Mouse (Mus musculus): Measurements from ENCODE around the gene Wdr18. TPM values are rescaled to one million over a fixed set of nuclear protein-coding genes. Genes with fewer than 3 reads are reported as not detected.
"Not testable (repeated sequence)": the region's sequence is repeated elsewhere in the genome, so short reads cannot be mapped to it uniquely, and the experiment has no call there.

The Wdr18 gene
- polyA plus RNA-seq, 1 experiment from 2014 or later = 174 TPM

DNA sequence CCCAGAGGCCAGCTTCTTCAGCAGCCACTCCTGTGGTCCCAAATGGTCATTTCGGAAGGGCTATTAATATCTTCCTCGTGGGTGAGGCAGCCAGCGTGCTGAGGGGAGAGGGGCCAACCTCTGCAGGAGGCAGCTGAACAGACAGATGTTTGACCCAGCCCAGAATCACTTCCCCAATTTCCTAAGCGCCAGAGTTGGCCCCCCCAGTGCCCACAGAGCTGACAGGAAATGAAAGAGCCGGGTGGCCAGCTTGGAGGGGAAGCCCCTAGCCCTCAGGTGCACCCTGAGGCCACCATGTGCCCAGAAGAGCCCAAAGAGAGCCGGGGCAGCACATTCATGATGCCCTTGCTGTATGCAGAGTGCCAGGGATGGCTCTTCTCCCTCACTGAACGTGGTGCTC is 19.2 kb upstream of the Wdr18 start:
- Histone ChIP-seq H3K4me3 (no peak overlapping the region), H3K4me1 (peaks cover 85% of the 10 kb centered on the region), H3K9me3 (replicated peaks) (no peaks in the 10 kb centered on the region), H3K27ac (peak overlapping the region; percentile 1; the same call in 1 of the 2 replicates), H3K27me3 (ENCODE audit: low read depth, poor library complexity, severe bottlenecking) (no peaks in the 10 kb centered on the region), H3K36me3 (peaks cover 87% of the 10 kb centered on the region)
- WGBS = 69% methylated on average over 7 of the region's 7 CpGs
- DNase-seq (ENCODE audit: low spot score) = no peak

DNA sequence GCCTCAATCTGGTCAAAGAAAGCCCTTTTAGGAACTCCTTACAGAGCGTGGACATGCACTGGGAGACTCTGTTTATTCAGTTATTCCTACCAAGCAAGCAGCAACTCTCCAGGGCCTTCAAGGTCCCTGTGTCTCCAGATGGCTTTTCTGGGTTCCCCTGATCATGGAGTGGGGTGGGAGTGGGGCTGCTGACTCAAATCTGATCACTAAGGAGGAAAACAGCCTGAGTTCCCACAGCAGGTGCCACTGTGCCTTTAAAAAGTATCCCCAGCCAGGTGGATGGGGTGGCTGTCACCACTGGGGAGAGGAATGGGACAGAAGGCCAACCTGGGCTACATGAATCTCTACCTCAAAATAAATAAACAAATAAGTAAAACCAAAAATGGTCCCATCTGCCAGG is 17.0 kb upstream of the Wdr18 start:
- Histone ChIP-seq H3K9me3 (replicated peaks) (no peaks in the 10 kb centered on the region), H3K36me3 (peaks cover 80% of the 10 kb centered on the region), H3K4me1 (peaks cover 84% of the 10 kb centered on the region), H3K27me3 (ENCODE audit: low read depth, poor library complexity, severe bottlenecking) (no peaks in the 10 kb centered on the region), H3K27ac (peak overlapping the region; percentile 85; the same call in 1 of the 2 replicates), H3K4me3 (no peak overlapping the region)
- 90% methylated on average over 1 of the region's 1 CpGs for WGBS
- DNase-seq (ENCODE audit: low spot score) = no peak

DNA sequence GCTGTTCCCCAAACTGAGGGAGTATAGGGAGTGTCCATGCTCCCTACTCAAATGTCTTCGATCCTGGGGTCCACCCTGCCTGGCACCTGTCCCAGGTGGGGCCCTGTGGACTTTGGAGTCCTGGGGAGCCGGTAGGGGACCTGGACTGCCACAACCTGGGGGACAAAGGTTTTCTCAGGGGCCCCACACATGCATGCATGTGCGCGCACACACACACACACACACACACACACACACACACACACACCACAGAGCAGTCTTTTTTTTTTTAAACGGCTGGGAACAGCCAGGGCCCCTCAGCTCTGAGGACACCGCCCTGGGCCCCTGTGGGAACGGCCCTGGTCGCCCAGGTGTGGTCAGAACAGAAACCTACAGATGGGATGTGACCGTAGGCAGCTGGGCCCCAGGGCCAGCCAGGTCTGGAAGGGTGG is 16.5 kb upstream of the Wdr18 start:
- Histone ChIP-seq H3K4me1 (peaks cover 79% of the 10 kb centered on the region), H3K36me3 (peaks cover 79% of the 10 kb centered on the region), H3K27me3 (ENCODE audit: low read depth, poor library complexity, severe bottlenecking) (no peaks in the 10 kb centered on the region), H3K9me3 (replicated peaks) (no peaks in the 10 kb centered on the region), H3K4me3 (no peak overlapping the region), H3K27ac (peak overlapping the region; percentile 85)
- WGBS = 80% methylated on average over 9 of the region's 9 CpGs
- DNase-seq (ENCODE audit: low spot score) = no peak

DNA sequence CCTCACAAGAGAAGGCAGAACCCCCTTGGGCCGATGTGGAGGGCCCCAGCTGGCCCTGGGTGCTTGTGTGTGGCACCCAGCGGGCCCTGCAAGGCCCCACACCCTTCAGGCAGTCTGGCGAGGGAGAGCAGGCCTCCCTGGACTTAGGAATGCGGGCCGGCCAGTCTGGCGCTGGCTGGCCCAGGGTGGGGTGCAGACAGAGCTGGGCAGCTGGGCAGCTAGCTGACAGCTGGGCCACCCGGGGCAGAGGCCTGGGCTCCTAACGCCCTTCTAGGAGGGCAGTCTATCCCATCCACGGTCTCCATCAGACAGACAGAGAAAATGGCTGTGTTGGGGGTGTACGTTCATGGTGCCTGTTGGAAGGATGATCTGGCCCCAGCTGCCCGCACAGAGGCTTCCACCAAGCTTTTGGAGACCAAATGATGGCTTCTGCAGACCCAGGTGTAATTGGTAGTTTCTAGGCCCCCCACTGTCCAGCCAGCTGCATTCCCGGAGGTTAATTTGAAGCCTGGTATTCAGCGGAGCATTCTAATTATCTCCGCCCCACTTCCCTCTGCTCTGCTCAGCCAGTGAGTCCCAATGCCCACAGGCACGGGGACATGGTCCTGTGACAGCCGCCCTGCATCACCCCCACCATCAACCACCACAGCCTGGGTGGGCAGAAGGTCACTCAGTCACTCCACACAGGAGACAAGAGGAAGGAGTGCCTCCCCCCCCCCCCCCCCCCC is 14.3 kb upstream of the Wdr18 start:
- H3K9me3 ChIP-seq (replicated peaks) = no peaks in the 10 kb centered on the region
- no peaks in the 10 kb centered on the region for H3K27me3 ChIP-seq (ENCODE audit: low read depth, poor library complexity, severe bottlenecking)
- 19% methylated on average over 16 of the region's 16 CpGs for WGBS
- peaks cover 59% of the 10 kb centered on the region for H3K4me1 ChIP-seq
- peak overlapping the region; percentile 26 for H3K4me3 ChIP-seq
- H3K36me3 ChIP-seq = peaks cover 79% of the 10 kb centered on the region
- peak overlapping the region; percentile 85 for H3K27ac ChIP-seq
- DNase-seq (ENCODE audit: low spot score) = peak; percentile 77

DNA sequence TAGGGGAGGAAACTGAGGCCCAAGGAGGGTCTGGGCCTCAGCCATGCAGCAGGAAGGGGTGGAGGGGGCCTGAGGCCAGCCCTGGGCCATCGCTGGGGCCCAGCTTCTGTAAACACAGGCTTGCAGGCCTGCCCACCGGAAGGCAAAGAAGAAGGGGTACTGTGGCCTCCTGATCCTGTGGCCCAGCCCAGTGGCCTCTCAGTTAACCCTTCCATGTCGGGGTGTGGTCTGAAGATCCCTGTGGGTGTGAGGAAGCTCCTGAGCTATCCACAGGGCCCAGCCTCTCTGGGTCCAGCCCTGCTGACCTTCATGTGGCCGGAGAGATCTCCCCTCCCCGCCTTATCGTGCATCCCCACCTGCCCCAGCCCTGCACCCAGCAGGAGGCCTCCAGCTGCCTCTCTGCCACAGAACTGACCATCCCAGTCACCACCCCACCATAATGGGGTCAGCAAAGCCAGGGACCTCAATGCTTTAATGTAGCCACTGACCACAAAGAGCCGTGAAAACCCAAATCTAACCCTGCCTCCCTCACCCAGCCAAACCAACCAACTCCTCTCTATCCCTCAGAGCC is 13.1 kb upstream of the Wdr18 start:
- peak overlapping the region; percentile 85 for H3K27ac ChIP-seq
- no peak for DNase-seq (ENCODE audit: low spot score)
- H3K9me3 ChIP-seq (replicated peaks) = no peaks in the 10 kb centered on the region
- no peaks in the 10 kb centered on the region for H3K27me3 ChIP-seq (ENCODE audit: low read depth, poor library complexity, severe bottlenecking)
- H3K4me1 ChIP-seq = peaks cover 53% of the 10 kb centered on the region
- WGBS = 10% methylated on average over 7 of the region's 7 CpGs
- H3K36me3 ChIP-seq = peaks cover 79% of the 10 kb centered on the region
- peak overlapping the region; percentile 26 for H3K4me3 ChIP-seq

DNA sequence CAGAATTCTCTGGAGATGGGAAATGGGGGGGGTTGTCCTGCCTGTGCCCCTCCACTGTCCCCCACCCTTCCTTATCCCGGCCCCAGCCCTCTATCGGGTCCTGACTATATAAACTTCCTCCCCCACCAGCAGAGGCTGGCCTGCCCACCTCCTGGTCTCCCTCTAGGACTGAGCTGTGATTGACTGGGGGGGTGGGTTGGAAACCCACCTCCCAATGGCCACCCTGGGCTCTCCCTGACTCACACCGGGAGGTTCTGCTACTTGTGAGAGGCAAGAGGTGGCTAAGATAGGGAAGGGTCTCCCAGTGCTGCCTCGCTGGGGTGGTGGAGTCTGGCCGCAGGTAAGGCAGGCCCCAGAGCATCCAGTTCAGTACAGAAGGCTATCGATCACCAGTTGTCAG is 12.4 kb upstream of the Wdr18 start:
- Histone ChIP-seq H3K36me3 (peaks cover 78% of the 10 kb centered on the region), H3K4me1 (peaks cover 53% of the 10 kb centered on the region), H3K27me3 (ENCODE audit: low read depth, poor library complexity, severe bottlenecking) (no peaks in the 10 kb centered on the region), H3K27ac (peak overlapping the region; percentile 85), H3K4me3 (peak overlapping the region; percentile 2; the same call in 1 of the 2 replicates), H3K9me3 (replicated peaks) (no peaks in the 10 kb centered on the region)
- WGBS = 75% methylated on average over 6 of the region's 6 CpGs
- no peak for DNase-seq (ENCODE audit: low spot score)

DNA sequence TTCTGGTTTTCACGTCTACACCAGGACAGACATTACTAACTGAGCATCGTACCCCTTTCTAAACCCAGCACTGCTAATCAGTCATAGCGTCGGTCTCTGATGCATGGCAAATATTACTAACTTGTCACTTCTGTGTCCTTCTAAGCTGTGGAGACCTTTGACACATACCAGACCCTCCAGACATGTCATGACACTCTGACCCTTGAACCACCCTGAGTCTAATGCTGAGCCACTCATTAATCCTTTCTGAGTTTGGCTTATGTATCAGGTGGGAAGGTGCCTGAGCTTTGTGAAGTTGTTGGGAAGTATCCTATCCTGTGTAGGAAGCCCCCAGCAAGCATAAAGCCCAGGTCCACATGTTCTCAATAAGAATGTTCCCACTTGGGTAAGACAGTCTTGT is 10.1 kb upstream of the Wdr18 start:
- Histone ChIP-seq H3K27ac (no peak overlapping the region), H3K9me3 (replicated peaks) (no peaks in the 10 kb centered on the region), H3K4me1 (peaks cover 30% of the 10 kb centered on the region), H3K4me3 (no peak overlapping the region), H3K36me3 (peaks cover 82% of the 10 kb centered on the region), H3K27me3 (ENCODE audit: low read depth, poor library complexity, severe bottlenecking) (no peaks in the 10 kb centered on the region)
- DNase-seq (ENCODE audit: low spot score) = no peak
- 78% methylated on average over 4 of the region's 4 CpGs for WGBS

DNA sequence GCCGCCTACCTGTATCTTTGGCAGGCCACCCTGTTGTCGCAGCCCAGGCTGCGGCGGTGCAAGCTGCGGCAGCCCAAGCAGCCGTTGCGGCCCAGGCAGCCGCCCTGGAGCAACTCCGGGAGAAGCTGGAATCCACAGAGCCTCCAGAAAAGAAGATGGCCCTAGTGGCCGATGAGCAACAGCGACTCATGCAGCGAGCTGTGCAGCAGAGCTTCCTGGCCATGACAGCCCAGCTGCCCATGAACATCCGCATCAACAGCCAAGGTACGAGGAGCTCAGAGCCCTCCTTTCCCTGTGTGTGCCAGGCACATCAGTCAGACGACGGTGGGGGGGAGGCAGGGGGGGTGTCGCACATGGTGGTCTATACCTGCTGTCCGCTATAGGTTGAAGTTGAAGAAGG is 9.3 kb upstream of the Wdr18 start:
- 86% methylated on average over 18 of the region's 18 CpGs for WGBS
- Histone ChIP-seq H3K36me3 (peaks cover 74% of the 10 kb centered on the region), H3K4me1 (peaks cover 27% of the 10 kb centered on the region), H3K27ac (no peak overlapping the region), H3K27me3 (ENCODE audit: low read depth, poor library complexity, severe bottlenecking) (no peaks in the 10 kb centered on the region), H3K9me3 (replicated peaks) (no peaks in the 10 kb centered on the region), H3K4me3 (no peak overlapping the region)
- no peak for DNase-seq (ENCODE audit: low spot score)

DNA sequence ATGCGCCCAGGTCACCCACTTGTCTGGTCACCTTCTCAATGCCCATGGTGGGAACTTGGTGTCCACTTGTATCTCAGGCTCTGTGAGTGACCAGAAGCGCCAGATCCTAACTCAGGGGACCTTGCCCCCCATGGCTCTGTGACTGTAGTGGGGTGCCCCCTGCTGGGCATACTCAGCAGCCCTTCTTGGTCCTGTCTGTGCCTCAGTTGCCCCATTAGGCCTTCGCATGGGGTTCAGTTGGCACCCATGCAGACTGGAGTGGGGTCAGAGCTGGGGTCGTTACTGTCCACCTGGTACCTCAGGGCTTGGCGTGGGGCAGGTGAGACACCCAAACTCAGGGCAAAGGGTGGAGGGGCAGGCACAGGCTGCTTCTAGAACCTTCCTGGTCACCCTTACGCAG is 6.0 kb upstream of the Wdr18 start:
- Histone ChIP-seq H3K4me1 (peaks cover 29% of the 10 kb centered on the region), H3K27ac (no peak overlapping the region), H3K4me3 (no peak overlapping the region), H3K27me3 (ENCODE audit: low read depth, poor library complexity, severe bottlenecking) (no peaks in the 10 kb centered on the region), H3K9me3 (replicated peaks) (no peaks in the 10 kb centered on the region), H3K36me3 (peaks cover 50% of the 10 kb centered on the region)
- no peak for DNase-seq (ENCODE audit: low spot score)
- WGBS = 88% methylated on average over 6 of the region's 6 CpGs

DNA sequence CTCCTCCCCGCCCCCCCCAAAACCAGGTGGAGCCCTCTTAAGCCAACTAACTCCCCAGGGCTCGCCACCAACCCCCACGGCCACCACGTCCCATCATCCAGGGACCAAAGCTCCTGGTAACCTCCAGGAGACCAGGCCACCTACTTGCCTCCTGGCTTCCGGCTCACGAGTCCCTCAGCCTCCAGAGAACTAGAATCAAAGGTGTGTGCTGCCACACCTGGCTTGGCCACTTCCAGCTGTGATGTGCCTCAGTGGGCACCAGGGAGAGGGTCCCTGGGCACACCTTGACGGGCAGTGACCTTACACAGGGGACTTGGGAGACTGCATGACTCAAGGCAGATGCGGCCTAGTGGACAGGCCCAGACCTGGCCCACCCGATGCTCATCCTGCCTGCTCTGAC is 4.3 kb upstream of the Wdr18 start:
- H3K27me3 ChIP-seq (ENCODE audit: low read depth, poor library complexity, severe bottlenecking) = no peaks in the 10 kb centered on the region
- WGBS = 74% methylated on average over 9 of the region's 9 CpGs

DNA sequence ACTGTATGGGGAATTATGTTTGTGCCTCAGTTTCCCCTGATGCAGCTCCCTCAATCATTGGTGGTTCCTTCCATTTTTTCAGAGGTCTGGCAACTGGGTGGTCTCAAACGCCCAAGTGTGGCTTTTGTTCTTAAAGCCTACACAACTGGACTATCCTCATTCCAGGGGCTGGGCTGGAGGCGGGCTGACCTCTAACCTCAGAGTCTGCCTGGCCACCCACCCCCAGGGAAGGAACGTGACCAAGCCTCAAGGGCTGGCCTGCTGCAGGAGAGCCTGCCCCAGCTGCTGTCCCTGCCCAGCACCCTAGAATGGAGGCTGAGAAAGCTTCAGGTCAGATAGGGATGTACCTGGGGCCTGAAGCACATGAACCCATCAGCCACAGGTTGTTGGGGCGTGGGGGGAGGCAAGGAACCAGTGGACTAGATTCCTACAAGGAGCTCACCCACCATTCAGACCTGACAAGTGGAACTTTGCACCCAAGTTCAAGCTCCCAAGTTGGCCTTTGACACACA is 3.3 kb upstream of the Wdr18 start:
- Histone ChIP-seq H3K27me3 (ENCODE audit: low read depth, poor library complexity, severe bottlenecking) (no peaks in the 10 kb centered on the region), H3K4me1 (peaks cover 40% of the 10 kb centered on the region), H3K27ac (peak overlapping the region; percentile 6), H3K36me3 (peaks cover 30% of the 10 kb centered on the region), H3K4me3 (peak overlapping the region; percentile 5; the same call in 1 of the 2 replicates), H3K9me3 (replicated peaks) (no peaks in the 10 kb centered on the region)
- DNase-seq (ENCODE audit: low spot score) = no peak
- WGBS = 30% methylated on average over 4 of the region's 4 CpGs

More for the DNA sequence above, 4.3 kb upstream of the Wdr18 start:
- Histone ChIP-seq H3K4me3 (no peak overlapping the region), H3K4me1 (peaks cover 32% of the 10 kb centered on the region), H3K9me3 (replicated peaks) (no peaks in the 10 kb centered on the region), H3K36me3 (peaks cover 32% of the 10 kb centered on the region), H3K27ac (peak overlapping the region; percentile 6; the same call in 1 of the 2 replicates)
- DNase-seq (ENCODE audit: low spot score) = no peak

DNA sequence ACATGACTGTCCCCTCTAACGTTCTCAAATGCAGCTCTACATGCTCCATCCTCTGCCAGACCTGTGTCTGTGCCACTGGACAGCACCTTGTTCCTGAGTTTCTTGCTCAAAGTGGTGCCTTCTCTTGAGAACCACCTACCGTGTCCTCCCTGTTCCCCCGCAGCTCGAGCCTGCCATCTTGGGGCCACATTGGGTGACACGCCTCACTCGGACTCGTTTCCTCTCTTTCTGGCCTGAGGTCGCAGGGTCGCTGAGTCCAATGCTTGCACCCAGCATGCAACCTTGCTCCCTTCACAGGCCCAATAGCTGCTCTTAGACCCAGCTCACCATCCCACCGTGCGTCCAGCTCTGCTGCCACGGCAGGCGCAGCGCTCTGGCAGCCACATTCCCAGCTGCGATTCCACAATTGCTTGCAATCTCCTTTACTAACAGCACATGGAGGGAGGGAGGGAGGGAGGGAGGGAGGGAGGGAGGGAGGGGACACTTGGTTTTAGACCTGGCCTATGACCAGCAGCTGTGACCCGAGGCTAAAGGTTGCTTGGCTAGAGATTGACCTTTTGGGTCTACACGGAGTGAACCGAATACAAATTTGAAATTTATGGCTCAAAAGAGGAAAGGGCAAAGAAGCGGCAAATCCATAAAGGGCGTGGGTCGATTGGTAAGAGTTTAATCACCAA is 1.7 kb upstream of the Wdr18 start:
- 9% methylated on average over 21 of the region's 21 CpGs for WGBS
- Histone ChIP-seq H3K27me3 (ENCODE audit: low read depth, poor library complexity, severe bottlenecking) (no peaks in the 10 kb centered on the region), H3K4me3 (peak overlapping the region; percentile 30)

DNA sequence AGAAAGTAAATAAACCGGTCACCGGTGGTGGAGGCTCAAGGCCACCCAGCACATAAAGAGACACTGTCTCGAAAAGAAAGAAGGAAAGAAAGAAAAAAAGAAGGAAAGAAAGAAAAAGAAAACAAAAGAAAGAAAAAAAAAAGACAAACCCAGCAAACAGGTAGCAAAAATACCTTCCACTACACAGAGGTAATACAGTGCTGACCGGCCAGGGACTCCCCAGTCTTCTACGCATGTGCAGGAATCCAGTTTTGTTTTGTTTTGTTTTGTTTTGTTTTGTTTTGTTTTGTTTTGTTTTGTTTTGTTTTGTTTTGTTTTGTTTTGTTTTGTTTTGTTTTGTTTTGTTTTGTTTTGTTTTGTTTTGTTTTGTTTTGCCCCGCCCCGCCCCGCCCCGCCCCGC is 540 bp upstream of the Wdr18 start:
- not testable (repeated sequence) for H3K27ac ChIP-seq; DNase-seq (ENCODE audit: low spot score); H3K9me3 ChIP-seq (replicated peaks); H3K27me3 ChIP-seq (ENCODE audit: low read depth, poor library complexity, severe bottlenecking)
- Histone ChIP-seq H3K4me3 (peak overlapping the region; percentile 98), H3K36me3 (peaks cover 35% of the 10 kb centered on the region), H3K4me1 (peaks cover 40% of the 10 kb centered on the region)
- WGBS = 38% methylated on average over 10 of the region's 10 CpGs

More for the DNA sequence above, 1.7 kb upstream of the Wdr18 start:
- peak overlapping the region; percentile 74 for H3K27ac ChIP-seq
- no peaks in the 10 kb centered on the region for H3K9me3 ChIP-seq (replicated peaks)
- peaks cover 40% of the 10 kb centered on the region for H3K4me1 ChIP-seq
- peak; percentile 88 for DNase-seq (ENCODE audit: low spot score)
- H3K36me3 ChIP-seq = peaks cover 31% of the 10 kb centered on the region

All from limb, embryonic 10.5 days (tissue).